Mouse (Mus musculus) neural tube, embryonic 10.5 days (tissue): ENCODE data around the gene Gm20908.
"Not testable (repeated sequence)": the region's sequence is repeated elsewhere in the genome, so short reads cannot be mapped to it uniquely, and the experiment has no call there.

ENCODE experiments used
- DNase-seq: peaks from one replicate; pipeline ENCODE4 v3.0.0-alpha.2; 2017; ENCODE audit warnings: low spot score; ENCODE audit errors: extremely low spot score

Gene Gm20908

DNA sequence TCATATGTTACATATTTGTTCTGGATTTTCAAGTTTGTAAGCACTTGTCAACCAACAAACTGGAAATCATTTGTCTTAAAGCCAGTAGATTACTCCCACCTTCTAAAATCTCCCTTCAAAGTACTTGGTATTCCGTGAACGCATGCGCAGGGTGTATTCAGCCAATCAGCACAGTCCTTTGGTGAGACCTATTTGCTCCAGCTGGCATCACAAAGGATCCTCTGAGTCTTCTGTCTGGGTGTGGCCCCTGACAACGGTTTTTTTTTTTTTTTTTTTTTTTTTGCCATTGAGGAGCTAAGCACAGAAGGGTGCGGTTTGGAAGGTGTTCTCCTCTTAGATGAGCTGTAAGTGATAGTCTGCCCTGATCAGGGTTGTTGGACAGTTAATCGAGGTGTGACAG lies at the start of gene Gm20908:
Gene Gm20908 (plus strand): TSS at position 301 of the 400 bp plus-strand sequence.
- DNase-seq, result not testable (repeated sequence)
